Mouse (Mus musculus): ENCODE results near the gene Spg11.

Gene Spg11

GRCm38 (mm10) chr2:122117961-122118958 lies at the start of gene Spg11:
Spg11 (minus strand) TSS chr2:122118386.
- peak; percentile 96 for DNase-seq (ENCODE audit: low spot score)

GRCm38 (mm10) chr2:122164293-122164692 lies 46.1 kb upstream of the Spg11 start:
- no peak for DNase-seq (ENCODE audit: low spot score)

- DNase-seq (ENCODE audit: low spot score) = no peak
Measured at GRCm38 (mm10) chr2:122163430-122164195, 45.4 kb upstream of the Spg11 start.

- DNase-seq (ENCODE audit: low spot score) = no peak
Measured at GRCm38 (mm10) chr2:122162529-122162928, 44.3 kb upstream of the Spg11 start.

- no peak for DNase-seq (ENCODE audit: low spot score)
Measured at GRCm38 (mm10) chr2:122161542-122161941, 43.4 kb upstream of the Spg11 start.

- peak; percentile 73 for DNase-seq (ENCODE audit: low spot score)
Measured at GRCm38 (mm10) chr2:122160680-122161079, 42.5 kb upstream of the Spg11 start, which contains the start of gene Trim69. Trim69 (plus strand) TSS chr2:122160700.

- no peak for DNase-seq (ENCODE audit: low spot score)
Measured at GRCm38 (mm10) chr2:122159667-122160066, 41.5 kb upstream of the Spg11 start.

- DNase-seq (ENCODE audit: low spot score) = no peak
Measured at GRCm38 (mm10) chr2:122158362-122158802, 40.2 kb upstream of the Spg11 start.

- no peak for DNase-seq (ENCODE audit: low spot score)
Measured at GRCm38 (mm10) chr2:122157561-122157960, 39.4 kb upstream of the Spg11 start.

- DNase-seq (ENCODE audit: low spot score) = no peak
Measured at GRCm38 (mm10) chr2:122156051-122156700, 38.0 kb upstream of the Spg11 start.

- no peak for DNase-seq (ENCODE audit: low spot score)
Measured at GRCm38 (mm10) chr2:122155292-122155691, 37.1 kb upstream of the Spg11 start.

- DNase-seq (ENCODE audit: low spot score) = no peak
Measured at GRCm38 (mm10) chr2:122154479-122154878, 36.3 kb upstream of the Spg11 start.

GRCm38 (mm10) chr2:122153681-122154365 lies 35.6 kb upstream of the Spg11 start:
- no peak for DNase-seq (ENCODE audit: low spot score)

GRCm38 (mm10) chr2:122152850-122153249 lies 34.7 kb upstream of the Spg11 start:
- DNase-seq (ENCODE audit: low spot score) = no peak

GRCm38 (mm10) chr2:122151221-122151620 lies 33.0 kb upstream of the Spg11 start:
- DNase-seq (ENCODE audit: low spot score) = no peak

- DNase-seq (ENCODE audit: low spot score) = no peak
Measured at GRCm38 (mm10) chr2:122149716-122150115, 31.5 kb upstream of the Spg11 start.

GRCm38 (mm10) chr2:122149316-122149715 lies 31.1 kb upstream of the Spg11 start:
- no peak for DNase-seq (ENCODE audit: low spot score)

GRCm38 (mm10) chr2:122148242-122148917 lies 30.2 kb upstream of the Spg11 start:
- DNase-seq (ENCODE audit: low spot score) = no peak

- DNase-seq (ENCODE audit: low spot score) = peak; percentile 94
Measured at GRCm38 (mm10) chr2:122147508-122148241, 29.5 kb upstream of the Spg11 start, which contains the start of gene B2m. B2m (plus strand) TSS chr2:122147686.

- no peak for DNase-seq (ENCODE audit: low spot score)
Measured at GRCm38 (mm10) chr2:122146687-122147086, 28.5 kb upstream of the Spg11 start.
